ENCODE assay signal across 8 mouse cellular contexts in genomic region chr9:122117692-122118529, GRCm38 (mm10). TPM values are rescaled to one million over a fixed set of nuclear protein-coding genes. Genes with fewer than 3 reads are reported as not detected.
DNase-seq lines count a peak whose midpoint lies in the region; ATAC-seq lines count a peak whose summit lies in the region.

No protein-coding gene starts in this region.

- H3K4me2 ChIP-seq in hindbrain, embryonic 13.5 days = peak overlapping the region; percentile 91
- H3K4me2 ChIP-seq in limb, embryonic 15.5 days = peak overlapping the region; percentile 64
- H3K4me2 ChIP-seq in neural tube, embryonic 12.5 days (replicated peaks) = peak overlapping the region; percentile 90

- no peaks in the 10 kb centered on the region for H3K36me3 ChIP-seq in hindbrain, embryonic 13.5 days
- H3K36me3 ChIP-seq in limb, embryonic 15.5 days = no peaks in the 10 kb centered on the region
- H3K36me3 ChIP-seq in neural tube, embryonic 12.5 days = no peaks in the 10 kb centered on the region

- no peaks in the 10 kb centered on the region for H3K27me3 ChIP-seq in hindbrain, embryonic 13.5 days
- H3K27me3 ChIP-seq in limb, embryonic 15.5 days = no peaks in the 10 kb centered on the region
- no peaks in the 10 kb centered on the region for H3K27me3 ChIP-seq in neural tube, embryonic 12.5 days (replicated peaks)

- peaks cover 22% of the 10 kb centered on the region for H3K4me1 ChIP-seq in hindbrain, embryonic 13.5 days (replicated peaks)
- peaks cover 4% of the 10 kb centered on the region for H3K4me1 ChIP-seq in limb, embryonic 15.5 days
- H3K4me1 ChIP-seq in neural tube, embryonic 12.5 days = peaks cover 5% of the 10 kb centered on the region

- no peaks in the 10 kb centered on the region for H3K9me3 ChIP-seq in hindbrain, embryonic 13.5 days
- no peaks in the 10 kb centered on the region for H3K9me3 ChIP-seq in limb, embryonic 15.5 days
- H3K9me3 ChIP-seq in neural tube, embryonic 12.5 days = no peaks in the 10 kb centered on the region

- H3K4me3 ChIP-seq in hindbrain, embryonic 13.5 days = peak overlapping the region; percentile 89
- peak overlapping the region; percentile 91 for H3K4me3 ChIP-seq in limb, embryonic 15.5 days
- H3K4me3 ChIP-seq in neural tube, embryonic 12.5 days = peak overlapping the region; percentile 91

- peak overlapping the region; percentile 94 for H3K9ac ChIP-seq in hindbrain, embryonic 13.5 days
- H3K9ac ChIP-seq in limb, embryonic 15.5 days = peak overlapping the region; percentile 96
- peak overlapping the region; percentile 91 for H3K9ac ChIP-seq in neural tube, embryonic 12.5 days

- 6% methylated on average over 35 of the region's 40 CpGs for WGBS in hindbrain, embryonic 13.5 days
- WGBS in limb, embryonic 15.5 days = 4% methylated on average over 40 of the region's 40 CpGs
- 5% methylated on average over 40 of the region's 40 CpGs for WGBS in neural tube, embryonic 12.5 days

- H3K27ac ChIP-seq in hindbrain, embryonic 13.5 days = peak overlapping the region; percentile 95
- peak overlapping the region; percentile 83 for H3K27ac ChIP-seq in limb, embryonic 15.5 days
- H3K27ac ChIP-seq in neural tube, embryonic 12.5 days = peak overlapping the region; percentile 87; the same call in 1 of the 2 replicates

- DNase-seq in kidney, adult 18-20 months = peak; percentile 62
- no peak for DNase-seq in kidney, adult 11 months
- DNase-seq in adipocyte (ENCODE audit: low spot score) = peak; percentile 39
- DNase-seq in thymus, postnatal 14 days = peak; percentile 58

- peak; percentile 47; the same call in 1 of the 2 replicates for ATAC-seq in erythroblast, adult 5-6 weeks (replicated peaks; ENCODE audit: low FRiP score, poor library complexity, severe bottlenecking)
- peak; percentile 48; the same call in 1 of the 2 replicates for ATAC-seq in hindbrain, embryonic 13.5 days (ENCODE audit: low FRiP score)
- ATAC-seq in limb, embryonic 15.5 days (ENCODE audit: insufficient number of reproducible peaks, low FRiP score, low TSS enrichment, low read depth) = peak; percentile 40; the same call in 1 of the 2 replicates
- no peak for ATAC-seq in neural tube, embryonic 12.5 days (ENCODE audit: low FRiP score, low read depth)

RNA-seq across cellular contexts. Expression of gene Snrk, which starts 0.8 kb away (rescaled TPM):
- total RNA-seq in erythroblast, adult 5-6 weeks (2015; ENCODE audit: low replicate concordance) = 4.2 and 10.0 TPM in 2 replicates
- 10.0 and 28.9 TPM in 2 replicates for total RNA-seq in erythroblast, adult 5-6 weeks (2017; ENCODE audit: low replicate concordance)
- 56.2 and 61.3 TPM in 2 replicates for polyA plus RNA-seq in hindbrain, embryonic 13.5 days (2015; fragmentation: Nextera tagmentation; extraction: Ambion mirVana)
- polyA plus RNA-seq in limb, embryonic 15.5 days (2015; fragmentation: Nextera tagmentation; extraction: Ambion mirVana) = 58.0 and 58.3 TPM in 2 replicates
- 48.9 and 51.0 TPM in 2 replicates for polyA plus RNA-seq in neural tube, embryonic 12.5 days (2016; fragmentation: Nextera tagmentation; extraction: Ambion mirVana)
